Mouse (Mus musculus): ENCODE measurements at regions not wholly inside any gene's neighbourhood (a gene's known extent, or its start where the extent isn't known, plus 50 kb on each side); places are given as distances from the start of the nearest gene placed in this dataset.

GRCm38 (mm10) chr16:13036596-13036995 lies 72.9 kb upstream of the Ercc4 start:
- H3K9me3 ChIP-seq, result no peaks in the 10 kb centered on the region
- no peak overlapping the region for H3K4me3 ChIP-seq
- H3K4me1 ChIP-seq (replicated peaks), result no peaks in the 10 kb centered on the region
- no peak for ATAC-seq (ENCODE audit: low FRiP score)
- no peaks in the 10 kb centered on the region for H3K27me3 ChIP-seq
- H3K9ac ChIP-seq, result no peak overlapping the region
- WGBS, result 98% methylated on average over 4 of the region's 4 CpGs
- no peaks in the 10 kb centered on the region for H3K36me3 ChIP-seq
- H3K4me2 ChIP-seq, result no peak overlapping the region
- H3K27ac ChIP-seq, result no peak overlapping the region

DNA sequence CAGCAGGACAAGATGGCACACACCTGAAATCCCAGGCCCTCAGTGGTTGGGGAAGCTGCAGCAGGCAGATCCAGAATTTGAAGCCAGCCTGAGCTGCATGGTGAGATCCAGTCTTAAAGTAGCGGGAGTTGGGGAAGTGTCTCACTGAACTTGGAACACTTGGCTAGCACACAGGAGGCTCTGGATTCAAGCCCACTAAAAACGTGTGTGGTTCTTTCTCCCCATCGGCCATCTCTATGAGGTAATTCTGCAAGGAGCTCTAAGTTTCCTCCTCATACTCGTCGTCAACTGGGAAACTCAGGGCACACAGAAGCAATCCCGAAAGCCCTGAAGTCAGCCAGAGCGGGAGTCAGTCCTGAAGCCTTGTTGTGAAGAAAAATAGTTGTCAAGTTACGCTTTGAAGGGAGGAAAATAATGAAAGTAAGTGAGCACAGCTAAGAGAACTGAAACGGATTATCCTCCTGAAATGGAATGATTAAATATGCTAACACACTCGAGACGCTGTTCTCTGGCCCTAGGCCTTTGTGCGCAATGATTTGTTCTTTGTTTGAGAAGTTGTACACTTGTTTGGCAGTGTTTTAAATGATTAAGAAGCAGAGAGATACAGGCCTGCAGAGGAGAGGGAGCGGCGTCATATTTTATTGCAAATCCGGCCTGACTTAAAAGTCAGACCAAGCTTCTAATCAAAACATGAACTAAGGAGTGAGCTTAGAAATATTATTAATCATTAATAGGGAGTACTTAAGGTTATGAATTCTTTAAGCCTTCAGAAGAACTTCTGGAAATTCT lies 69.0 kb upstream of the Ercc4 start:
- WGBS, result 66% methylated on average over 15 of the region's 15 CpGs
- Histone ChIP-seq H3K9me3 (no peaks in the 10 kb centered on the region), H3K9ac (no peak overlapping the region), H3K27ac (no peak overlapping the region), H3K4me2 (no peak overlapping the region), H3K36me3 (no peaks in the 10 kb centered on the region), H3K4me1 (replicated peaks) (0 out of 2 replicates have a peak, but pooled peaks cover 7% of the 10 kb centered on the region), H3K4me3 (no peak overlapping the region), H3K27me3 (no peaks in the 10 kb centered on the region)
- no peak for ATAC-seq (ENCODE audit: low FRiP score)

- 71% methylated on average over 3 of the region's 3 CpGs for WGBS
- H3K27me3 ChIP-seq, result no peaks in the 10 kb centered on the region
- H3K9me3 ChIP-seq, result no peaks in the 10 kb centered on the region
- no peak overlapping the region for H3K4me2 ChIP-seq
- 0 out of 2 replicates have a peak, but pooled peaks cover 7% of the 10 kb centered on the region for H3K4me1 ChIP-seq (replicated peaks)
- H3K4me3 ChIP-seq, result no peak overlapping the region
- no peak overlapping the region for H3K27ac ChIP-seq
- no peaks in the 10 kb centered on the region for H3K36me3 ChIP-seq
- ATAC-seq (ENCODE audit: low FRiP score), result no peak
- H3K9ac ChIP-seq, result no peak overlapping the region
Measured at GRCm38 (mm10) chr16:13041356-13041755, 68.1 kb upstream of the Ercc4 start.

DNA sequence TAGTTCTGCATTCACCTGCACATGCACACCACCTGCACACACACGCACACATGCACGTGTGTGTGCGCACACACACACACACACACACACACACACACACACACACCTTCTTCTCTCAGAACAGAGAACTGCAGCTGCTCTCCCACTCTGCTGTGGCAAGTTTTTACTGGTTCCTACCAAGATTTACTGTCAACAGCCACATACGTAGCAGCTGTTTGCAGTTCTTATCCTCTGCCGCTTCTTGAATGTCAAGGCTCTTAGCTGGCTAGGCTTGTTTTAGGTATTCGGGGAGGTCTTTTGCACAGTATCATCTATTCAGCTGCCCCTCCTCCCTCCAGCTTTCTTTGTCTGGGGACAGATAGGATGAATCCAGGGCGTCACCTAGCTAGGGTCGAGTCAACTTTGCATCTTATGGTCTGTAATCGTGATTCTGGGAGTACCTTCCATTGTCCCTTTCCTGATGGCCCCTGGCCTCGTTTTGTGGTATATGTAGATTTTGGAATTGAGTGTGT lies 64.3 kb upstream of the Ercc4 start:
- Histone ChIP-seq H3K4me3 (no peak overlapping the region), H3K36me3 (no peaks in the 10 kb centered on the region), H3K4me2 (no peak overlapping the region), H3K9ac (no peak overlapping the region), H3K27me3 (no peaks in the 10 kb centered on the region), H3K4me1 (replicated peaks) (0 out of 2 replicates have a peak, but pooled peaks cover 7% of the 10 kb centered on the region), H3K9me3 (no peaks in the 10 kb centered on the region), H3K27ac (peak overlapping the region; percentile 6; the same call in 1 of the 2 replicates)
- ATAC-seq (ENCODE audit: low FRiP score), result no peak
- 77% methylated on average over 10 of the region's 10 CpGs for WGBS

DNA sequence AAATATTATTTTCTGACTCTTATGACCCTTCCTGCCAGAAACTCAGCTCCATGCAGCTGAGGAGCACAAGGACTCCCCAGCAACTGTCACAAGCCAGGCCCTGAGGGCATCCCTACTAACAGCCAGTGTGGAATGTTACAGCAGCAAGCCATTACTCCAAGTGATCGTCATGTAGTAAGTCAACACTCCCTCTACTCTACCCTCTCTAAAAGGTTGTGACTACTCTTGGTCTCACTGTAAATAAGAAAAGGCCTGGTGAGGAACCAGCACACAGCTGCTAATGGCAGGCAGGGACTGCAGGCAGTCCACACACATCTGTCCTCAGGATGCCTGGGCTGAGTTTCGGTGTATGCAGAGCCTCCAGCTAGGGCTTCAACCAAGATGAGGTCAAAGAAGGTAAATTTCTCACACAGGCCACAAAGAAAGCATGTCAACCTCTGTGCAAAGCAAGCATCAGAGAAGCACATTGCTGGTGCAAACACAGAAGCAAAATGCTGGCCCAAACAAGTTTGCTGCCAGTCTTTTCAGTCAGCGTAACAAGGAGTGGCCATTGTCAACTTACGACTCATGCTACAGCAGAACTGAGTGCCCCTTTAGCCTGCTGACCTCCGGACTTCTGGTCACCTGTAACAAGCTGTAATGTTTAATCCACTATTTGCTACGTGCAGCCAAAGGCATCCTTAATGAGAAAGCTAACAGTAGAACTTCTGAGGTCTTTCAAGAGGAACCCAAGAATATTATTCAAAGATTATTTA lies 62.9 kb upstream of the Ercc4 start:
- Histone ChIP-seq H3K9ac (no peak overlapping the region), H3K36me3 (no peaks in the 10 kb centered on the region), H3K4me3 (no peak overlapping the region), H3K4me2 (no peak overlapping the region), H3K4me1 (replicated peaks) (0 out of 2 replicates have a peak, but pooled peaks cover 7% of the 10 kb centered on the region), H3K9me3 (no peaks in the 10 kb centered on the region), H3K27ac (no peak overlapping the region), H3K27me3 (no peaks in the 10 kb centered on the region)
- no peak for ATAC-seq (ENCODE audit: low FRiP score)
- 77% methylated on average over 6 of the region's 6 CpGs for WGBS

DNA sequence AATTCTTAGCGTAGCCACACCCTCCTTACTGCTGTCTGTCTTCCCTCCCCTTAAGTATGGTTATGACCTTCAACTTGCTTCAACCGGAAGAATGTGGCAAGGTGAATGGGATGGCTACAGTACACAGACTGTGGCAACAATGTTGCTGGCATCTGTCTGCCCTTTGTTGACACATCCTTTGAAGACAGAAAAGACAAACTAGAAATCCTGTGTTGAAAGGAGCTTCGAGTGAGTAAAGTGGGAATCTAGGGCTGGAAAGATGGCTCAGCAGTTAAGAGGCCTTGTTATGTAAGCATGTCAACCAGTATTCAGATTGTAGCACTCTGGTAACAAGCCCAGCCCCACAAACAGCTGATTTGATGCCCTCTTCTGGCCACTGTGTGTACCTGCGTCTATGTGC lies 60.2 kb upstream of the Ercc4 start:
- Histone ChIP-seq H3K9me3 (no peaks in the 10 kb centered on the region), H3K9ac (no peak overlapping the region), H3K4me1 (replicated peaks) (0 out of 2 replicates have a peak, but pooled peaks cover 7% of the 10 kb centered on the region), H3K27ac (no peak overlapping the region), H3K27me3 (no peaks in the 10 kb centered on the region), H3K4me3 (no peak overlapping the region), H3K36me3 (no peaks in the 10 kb centered on the region), H3K4me2 (no peak overlapping the region)
- WGBS, result 92% methylated on average over 4 of the region's 4 CpGs
- no peak for ATAC-seq (ENCODE audit: low FRiP score)

GRCm38 (mm10) chr16:13050225-13050892 lies 59.1 kb upstream of the Ercc4 start:
- ATAC-seq (ENCODE audit: low FRiP score), result peak; percentile 75
- WGBS, result 66% methylated on average over 8 of the region's 8 CpGs
- Histone ChIP-seq H3K4me1 (replicated peaks) (0 out of 2 replicates have a peak, but pooled peaks cover 1% of the 10 kb centered on the region), H3K27me3 (no peaks in the 10 kb centered on the region), H3K9me3 (no peaks in the 10 kb centered on the region), H3K9ac (no peak overlapping the region), H3K4me2 (no peak overlapping the region), H3K27ac (no peak overlapping the region), H3K4me3 (no peak overlapping the region), H3K36me3 (no peaks in the 10 kb centered on the region)

DNA sequence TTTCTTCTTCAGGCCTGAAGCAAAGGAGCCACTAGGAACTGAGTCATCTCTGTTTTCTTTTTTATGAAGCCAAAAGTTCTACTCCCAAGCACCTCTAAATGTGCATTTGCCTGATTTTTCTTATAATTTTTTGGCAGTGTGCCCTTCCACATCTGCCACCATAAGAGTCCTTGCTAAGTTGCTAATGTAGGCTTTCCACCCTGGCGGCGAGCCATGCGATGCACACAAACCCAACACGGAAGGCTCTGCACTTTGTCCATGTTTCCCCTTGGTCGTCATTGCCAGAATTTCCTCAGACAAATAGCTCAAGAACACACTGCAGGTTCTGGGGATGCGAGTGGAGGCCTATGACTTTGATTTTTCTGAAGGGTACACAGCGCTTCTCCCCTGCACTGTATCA lies 54.5 kb upstream of the Ercc4 start:
- no peaks in the 10 kb centered on the region for H3K4me1 ChIP-seq (replicated peaks)
- H3K9me3 ChIP-seq, result no peaks in the 10 kb centered on the region
- H3K27me3 ChIP-seq, result no peaks in the 10 kb centered on the region
- no peak overlapping the region for H3K4me2 ChIP-seq
- no peaks in the 10 kb centered on the region for H3K36me3 ChIP-seq
- ATAC-seq (ENCODE audit: low FRiP score), result no peak
- H3K9ac ChIP-seq, result no peak overlapping the region
- WGBS, result 91% methylated on average over 7 of the region's 7 CpGs
- H3K4me3 ChIP-seq, result no peak overlapping the region
- no peak overlapping the region for H3K27ac ChIP-seq
